Mouse (Mus musculus): Measurements from ENCODE around the gene Abca13. TPM values are rescaled to one million over a fixed set of nuclear protein-coding genes. Genes with fewer than 3 reads are reported as not detected.

The Abca13 gene
- total and polyA plus RNA-seq, 2 experiments from 2014 or later, result 0.05 to 0.06 TPM

- Histone ChIP-seq H3K4me3 (ENCODE audit: low read depth, low read length) (no peak overlapping the region), H3K27me3 (ENCODE audit: insufficient read depth, low read length) (no peaks in the 10 kb centered on the region), H3K27ac (ENCODE audit: low read depth, low read length) (no peak overlapping the region), H3K4me1 (ENCODE audit: insufficient read depth) (no peaks in the 10 kb centered on the region), H3K9ac (no peak overlapping the region), H3K9me3 (ENCODE audit: low read length) (no peaks in the 10 kb centered on the region), H3K36me3 (ENCODE audit: insufficient read depth) (no peaks in the 10 kb centered on the region), H3K4me2 (ENCODE audit: low read depth) (no peak overlapping the region)
- TF ChIP-seq CTCF (IDR thresholded peaks at IDR 0.05; ENCODE audit: low read depth), result no peak
- ATAC-seq, result no peak
- 91% methylated on average over 1 of the region's 1 CpGs for WGBS
- no peak for DNase-seq
Measured at GRCm38 (mm10) chr11:9731300-9731699, 539.6 kb downstream of the Abca13 start.

Other genes with a start within 250 kb of the Abca13 start
- 0.23 and 0.33 TPM in 2 replicates for gene Pkd1l1, start 218.7 kb upstream of the Abca13 start, total RNA-seq (2014; rRNA removed)
- 0.08 and 0.19 TPM in 2 replicates for gene Pkd1l1, start 218.7 kb upstream of the Abca13 start, polyA plus RNA-seq (2015; fragmentation: Nextera tagmentation; extraction: Ambion mirVana)
- 9.7 and 13.6 TPM in 2 replicates for gene Hus1, start 180.8 kb upstream of the Abca13 start, total RNA-seq (2014; rRNA removed)
- gene Hus1, start 180.8 kb upstream of the Abca13 start, polyA plus RNA-seq (2015; fragmentation: Nextera tagmentation; extraction: Ambion mirVana), result 3.7 and 6.2 TPM in 2 replicates
- gene Gm11992, start 143.3 kb upstream of the Abca13 start, total RNA-seq (2014; rRNA removed), result 1.5 and 2.8 TPM in 2 replicates
- 2.2 and 3.2 TPM in 2 replicates for gene Gm11992, start 143.3 kb upstream of the Abca13 start, polyA plus RNA-seq (2015; fragmentation: Nextera tagmentation; extraction: Ambion mirVana)
- 1.00 TPM in 1 of 2 replicates, not detected in the other for gene Sun3, start 143.0 kb upstream of the Abca13 start, total RNA-seq (2014; rRNA removed)
- gene Sun3, start 143.0 kb upstream of the Abca13 start, polyA plus RNA-seq (2015; fragmentation: Nextera tagmentation; extraction: Ambion mirVana), result 0.28 and 0.30 TPM in 2 replicates
- 0.14 and 0.46 TPM in 2 replicates for gene Upp1, start 73.8 kb upstream of the Abca13 start, total RNA-seq (2014; rRNA removed)
- 2.2 and 2.4 TPM in 2 replicates for gene Upp1, start 73.8 kb upstream of the Abca13 start, polyA plus RNA-seq (2015; fragmentation: Nextera tagmentation; extraction: Ambion mirVana)